Mouse (Mus musculus) embryonic stem cell, embryonic (primary cell): ENCODE data around the gene Cenpu.

Source experiments
- CTCF ChIA-PET, 4 experiments: fragments of 300-600 bp in 2 of 4; fragments of 350-600 bp in 2 of 4; sonication (Branson Sonifier 250); formaldehyde crosslinking; loops; one replicate each; lab custom pipeline; 2022; ENCODE audit warnings: inconsistent platforms in 2 of 4; lab: Charles Lee
- POLR2A ChIA-PET, 4 experiments: fragments of 300-600 bp in 2 of 4; fragments of 350-600 bp in 2 of 4; sonication (Branson Sonifier 250); formaldehyde crosslinking; loops; one replicate each; lab custom pipeline; 2022; ENCODE audit warnings: antibody characterized with exemption in 4 of 4, inconsistent platforms in 1 of 4; lab: Charles Lee

Gene Cenpu

GRCm38 (mm10) chr8:46611557-46611956, 59.7 kb downstream of the Cenpu start:
- POLR2A ChIA-PET = interaction anchor here in 1 of 4 experiments (0.6 kb wide), 1 partner anchor 134 kb away, joined by 3 read pairs; no protein-coding TSS in a partner anchor

DNA sequence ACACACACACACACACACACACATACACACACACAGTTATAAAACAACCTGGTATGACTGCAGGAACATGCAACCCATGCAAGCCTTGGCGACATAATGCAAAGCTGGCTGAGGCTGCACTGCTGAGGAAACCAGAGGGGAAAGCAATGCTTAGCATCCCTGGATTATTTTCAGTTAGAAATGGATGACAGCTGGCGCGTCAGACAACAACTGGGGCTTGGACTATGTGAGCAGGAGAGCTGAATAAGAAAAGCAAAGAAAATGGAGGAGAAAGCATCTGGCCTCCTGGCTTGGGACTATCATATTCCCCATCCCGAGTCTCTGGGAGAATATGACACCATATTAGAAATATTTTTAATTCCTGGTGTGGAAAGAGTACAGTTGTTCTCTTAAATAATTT, 61.1 kb downstream of the Cenpu start:
- POLR2A ChIA-PET = interaction anchor here in 2 of 4 experiments (0.6 to 1.1 kb wide), 6 partner anchors 16 to 607 kb away, joined by 3 to 5 read pairs (median 3); partner anchors contain the start of gene Slc25a4 (in 1 of the 2)

More at GRCm38 (mm10) chr8:46611557-46611956, 59.7 kb downstream of the Cenpu start:
- CTCF ChIA-PET = no interaction called here

GRCm38 (mm10) chr8:46613377-46613776, 61.5 kb downstream of the Cenpu start:
- CTCF ChIA-PET = interaction anchor here in 1 of 4 experiments (0.6 to 0.7 kb wide), 2 partner anchors 323 to 607 kb away, joined by 4 to 7 read pairs; no protein-coding TSS in a partner anchor
- POLR2A ChIA-PET = interaction anchor here in 2 of 4 experiments (0.6 to 1.1 kb wide), 7 partner anchors 14 to 606 kb away, joined by 3 to 5 read pairs (median 3); partner anchors contain the start of gene Slc25a4 (in 1 of the 2)

More for the DNA sequence above, 61.1 kb downstream of the Cenpu start:
- CTCF ChIA-PET = interaction anchor here in 1 of 4 experiments (0.6 to 0.7 kb wide), 2 partner anchors 323 to 608 kb away, joined by 4 to 7 read pairs; no protein-coding TSS in a partner anchor

DNA sequence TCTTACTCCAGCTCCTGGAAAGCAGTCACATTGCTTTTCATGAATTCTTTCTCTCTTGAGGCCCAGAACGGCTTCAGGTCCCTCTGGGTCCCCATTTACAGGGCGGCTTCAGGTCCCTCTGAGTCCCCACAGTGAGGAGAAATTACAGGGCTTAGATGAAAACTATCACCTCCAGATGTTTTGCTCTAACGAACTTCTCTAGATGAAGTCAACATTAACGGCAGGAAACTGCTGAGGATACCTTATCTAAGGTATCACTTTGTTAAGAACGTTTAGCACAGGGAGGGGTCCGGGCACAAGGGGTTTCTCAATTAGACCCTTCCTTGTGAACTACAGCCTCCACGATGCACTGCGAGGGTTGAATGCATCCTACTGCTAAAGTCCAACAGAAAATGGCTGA, 64.1 kb downstream of the Cenpu start:
- ChIA-PET POLR2A (interaction anchor here in 2 of 4 experiments (1.1 to 3.8 kb wide), 7 partner anchors 8 to 101 kb away, joined by 3 to 46 read pairs (median 13); partner anchors contain the start of gene Cenpu (in 1 of the 2)), CTCF (no interaction called here)

- POLR2A ChIA-PET = interaction anchor here in 3 of 4 experiments (0.5 to 3.8 kb wide), 127 partner anchors 9 to 776 kb away, joined by 3 to 55 read pairs (median 4); partner anchors contain the start of genes Acsl1 (in 3 of the 3), Cenpu (in 3 of the 3), Slc25a4 (in 3 of the 3) and Helt (in 1 of the 3)
- CTCF ChIA-PET = interaction anchor here in 3 of 4 experiments (0.6 to 0.8 kb wide), 5 partner anchors 75 to 406 kb away, joined by 3 to 5 read pairs (median 3); partner anchors contain the start of gene Slc25a4 (in 1 of the 3)
Observed at GRCm38 (mm10) chr8:46616879-46617689, 65.3 kb downstream of the Cenpu start, which contains the start of the genes Primpol and Casp3. Gene Primpol (minus strand): TSS chr8:46617212. Gene Casp3 (plus strand): TSS chr8:46617291.

DNA sequence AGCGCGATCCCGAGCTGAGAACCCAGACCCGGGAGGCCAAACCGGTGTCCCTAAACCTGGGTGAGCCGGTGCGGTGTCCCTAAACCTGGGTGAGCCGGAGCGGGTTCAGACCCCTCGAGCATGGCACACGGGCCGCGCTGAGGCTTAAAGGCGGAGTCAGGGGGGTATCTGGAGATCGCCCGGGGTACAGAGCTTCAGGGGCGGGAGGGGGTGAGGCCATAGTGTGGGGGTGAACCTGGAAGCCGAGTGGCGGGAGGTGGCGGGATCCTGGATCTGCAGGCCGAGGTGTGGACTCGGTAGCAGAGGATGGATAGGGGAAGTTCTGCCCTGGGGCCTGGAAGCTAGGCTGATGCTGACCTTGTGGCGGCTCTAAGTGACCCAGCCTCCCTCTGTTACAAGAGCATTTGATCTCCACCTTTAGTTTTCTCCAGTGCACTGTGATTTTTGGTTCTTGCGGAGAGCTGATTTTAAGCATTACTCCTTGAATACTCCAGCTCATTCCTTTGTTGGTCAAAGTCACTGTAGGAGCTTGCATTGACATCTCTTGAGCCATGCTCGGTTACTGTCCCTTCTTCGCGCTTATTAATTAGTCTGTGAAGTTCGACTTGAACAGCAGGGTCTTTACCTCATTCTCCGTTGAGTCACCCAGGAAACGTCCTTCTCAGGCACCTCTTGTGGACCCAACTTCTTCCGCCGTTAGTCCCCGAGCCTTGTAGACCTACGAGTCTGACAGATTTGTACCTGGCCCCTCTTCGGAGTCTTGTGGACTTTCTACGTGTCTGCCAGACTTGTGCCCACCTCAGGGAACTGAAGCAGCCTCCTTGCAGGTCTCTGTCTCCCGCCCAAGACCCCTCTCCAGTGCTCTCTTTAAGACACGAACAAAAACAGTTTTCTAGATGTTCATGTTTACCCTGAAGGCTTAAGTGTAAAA, 66.1 kb downstream of the Cenpu start:
- CTCF ChIA-PET = interaction anchor here in 3 of 4 experiments (0.6 to 0.7 kb wide), 3 partner anchors 58 to 254 kb away, joined by 3 to 6 read pairs (median 4); no protein-coding TSS in a partner anchor

DNA sequence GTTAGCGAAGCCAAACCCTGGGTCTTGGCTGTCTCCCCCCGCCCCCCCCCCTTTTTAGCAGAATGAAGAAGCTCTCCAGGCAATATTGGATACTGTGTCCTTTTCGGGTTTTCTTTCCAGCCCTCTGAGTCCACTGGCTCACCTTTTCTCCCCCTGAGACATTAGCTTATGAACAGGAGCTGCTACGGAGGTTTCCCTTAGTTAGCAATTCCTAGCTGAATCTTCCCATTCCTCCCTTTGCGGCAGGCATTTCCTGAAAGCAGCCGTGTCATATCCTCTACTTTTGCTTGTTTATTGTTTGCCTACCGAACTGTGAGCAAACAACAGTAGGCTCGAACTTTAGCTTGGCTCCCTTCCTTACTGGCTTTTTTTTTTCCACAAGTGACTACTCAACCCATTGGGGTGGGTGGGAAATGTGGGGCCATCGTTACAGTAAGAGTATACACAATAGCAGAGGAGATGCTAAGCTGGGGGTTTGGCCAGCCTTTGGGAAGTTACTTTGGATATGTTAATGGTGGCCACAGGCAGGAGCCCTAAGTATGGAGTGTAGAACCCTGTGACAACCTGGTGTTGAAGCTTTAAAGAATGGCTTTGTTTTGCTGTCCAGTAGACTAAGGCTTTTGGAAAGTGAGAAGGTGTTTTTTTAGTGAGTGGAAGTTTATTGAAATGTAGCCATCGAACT, 67.0 kb downstream of the Cenpu start:
- POLR2A ChIA-PET = interaction anchor here in 3 of 4 experiments (0.5 to 3.8 kb wide), 45 partner anchors 7 to 1056 kb away, joined by 3 to 55 read pairs (median 5); partner anchors contain the start of genes Acsl1 (in 2 of the 3), Cenpu (in 2 of the 3), Slc25a4 (in 2 of the 3) and Ing2 (in 1 of the 3)
- CTCF ChIA-PET = interaction anchor here in 2 of 4 experiments (0.6 to 0.7 kb wide), 3 partner anchors 39 to 104 kb away, joined by 3 to 6 read pairs (median 4); no protein-coding TSS in a partner anchor

More for the DNA sequence above, 66.1 kb downstream of the Cenpu start:
- POLR2A ChIA-PET = interaction anchor here (0.5 to 3.8 kb wide), 116 partner anchors 8 to 1057 kb away, joined by 3 to 55 read pairs (median 4); partner anchors contain the start of genes Acsl1 (in 3 of the 4), Cenpu (in 3 of the 4), Slc25a4 (in 3 of the 4) and Helt (in 1 of the 4)

DNA sequence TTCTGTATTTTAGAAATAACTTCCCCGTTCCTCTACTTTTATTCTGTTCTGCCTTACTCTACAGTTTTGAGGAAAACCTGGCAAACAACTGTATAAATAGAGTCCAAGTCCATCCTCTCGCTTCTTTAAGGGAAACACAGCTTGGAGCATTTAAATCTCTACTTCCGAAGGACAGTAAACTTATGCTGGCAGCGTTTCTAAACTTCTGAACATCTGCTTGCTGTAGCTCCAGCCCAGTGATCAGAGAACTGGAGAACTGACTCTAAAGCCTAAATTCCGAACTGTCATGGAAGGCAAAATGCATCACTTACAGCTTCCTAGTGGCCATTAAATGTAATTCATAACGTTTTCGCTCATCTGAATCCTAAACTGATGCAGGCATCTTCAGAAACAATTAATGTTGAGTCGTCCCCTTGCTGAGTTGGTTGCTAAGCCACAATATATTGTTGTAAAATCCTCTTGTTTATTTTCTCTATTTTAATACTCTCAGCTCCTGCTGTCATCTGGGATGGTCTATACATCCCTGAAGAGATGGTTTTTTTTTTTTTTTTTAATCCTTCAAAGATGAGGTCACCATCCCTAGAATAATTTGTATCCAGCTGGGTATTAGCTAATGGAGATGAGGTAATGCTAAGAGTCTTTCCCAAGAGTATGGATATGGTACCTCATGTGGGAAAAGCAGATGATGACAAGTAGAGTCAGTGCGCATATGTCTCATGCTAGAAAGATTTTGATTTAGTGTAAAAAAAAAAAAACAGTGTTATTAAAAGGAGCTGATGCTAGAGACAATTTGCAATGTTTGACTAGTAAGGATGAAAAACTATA, 70.8 kb downstream of the Cenpu start:
- POLR2A ChIA-PET = interaction anchor here in 2 of 4 experiments (0.7 to 1.8 kb wide), 5 partner anchors 10 to 55 kb away, joined by 3 to 6 read pairs (median 4); no protein-coding TSS in a partner anchor
- CTCF ChIA-PET = no interaction called here

GRCm38 (mm10) chr8:46625166-46625565, 73.3 kb downstream of the Cenpu start:
- ChIA-PET POLR2A (interaction anchor here in 3 of 4 experiments (1.6 to 6.7 kb wide), 3 partner anchors 7 to 8 kb away, joined by 5 to 55 read pairs (median 18); partner anchors contain the start of genes Casp3 (in 2 of the 3) and Primpol (in 2 of the 3)), CTCF (interaction anchor here in 1 of 4 experiments (0.5 kb wide), 1 partner anchor 384 kb away, joined by 3 read pairs; no protein-coding TSS in a partner anchor)

GRCm38 (mm10) chr8:46626642-46627041, 74.8 kb downstream of the Cenpu start:
- CTCF ChIA-PET = no interaction called here
- POLR2A ChIA-PET = interaction anchor here in 3 of 4 experiments (1.6 to 6.7 kb wide), 4 partner anchors 9 to 10 kb away, joined by 3 to 55 read pairs (median 12); partner anchors contain the start of genes Primpol (in 3 of the 3) and Casp3 (in 2 of the 3)

DNA sequence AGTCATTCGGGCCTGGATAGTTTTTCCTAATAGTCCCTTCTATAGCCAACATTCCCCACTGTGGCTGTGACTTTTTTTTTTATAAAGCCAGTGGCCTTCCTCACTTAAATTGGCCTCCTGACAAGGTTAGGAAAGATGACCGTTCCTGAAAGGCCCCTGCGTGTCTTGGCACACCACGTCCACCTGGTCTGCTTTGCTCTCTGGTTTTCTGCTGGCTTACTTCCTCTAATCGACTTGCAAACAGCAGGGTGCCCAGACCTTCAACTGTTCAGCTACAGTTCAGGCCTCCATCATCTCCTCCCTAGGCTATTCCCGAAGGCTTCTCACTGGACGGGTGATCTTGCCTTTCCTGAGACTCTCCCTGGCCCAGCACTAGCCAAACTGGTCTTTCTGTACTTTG, 76.1 kb downstream of the Cenpu start:
- POLR2A ChIA-PET = interaction anchor here in 3 of 4 experiments (0.8 to 6.7 kb wide), 6 partner anchors 9 to 13 kb away, joined by 3 to 55 read pairs (median 4); partner anchors contain the start of genes Primpol (in 3 of the 3) and Casp3 (in 2 of the 3)
- CTCF ChIA-PET = interaction anchor here in 1 of 4 experiments (0.6 kb wide), 1 partner anchor 1908 kb away, joined by 4 read pairs; no protein-coding TSS in a partner anchor

DNA sequence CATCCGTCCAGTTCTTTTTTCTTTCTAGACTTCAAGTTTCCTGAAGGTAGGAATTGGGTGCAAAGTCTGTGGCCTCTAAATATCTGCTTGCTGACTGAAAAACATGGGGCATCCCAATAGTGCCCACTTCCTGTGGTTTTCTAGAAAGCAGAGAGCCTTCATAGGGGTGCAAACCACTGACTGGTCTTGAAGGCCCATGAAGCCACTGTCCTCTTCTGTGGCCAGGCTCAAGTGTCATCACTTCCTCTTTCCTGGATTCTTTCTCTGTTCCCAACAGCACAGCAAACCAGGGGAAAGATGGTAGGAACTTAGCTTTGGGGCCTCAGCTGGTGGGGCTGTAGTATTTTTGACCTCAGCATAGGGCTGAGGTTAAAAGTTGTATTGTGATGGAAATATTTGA, 76.8 kb downstream of the Cenpu start:
- CTCF ChIA-PET = no interaction called here

More for the DNA sequence above, 76.8 kb downstream of the Cenpu start:
- POLR2A ChIA-PET = interaction anchor here in 2 of 4 experiments (1.2 to 6.7 kb wide), 4 partner anchors 11 to 14 kb away, joined by 3 to 55 read pairs (median 20); partner anchors contain the start of genes Casp3 (in 2 of the 2) and Primpol (in 2 of the 2)
